Mouse (Mus musculus) heart, embryonic 11.5 days (tissue): ENCODE measurements around the gene Srsf3. TPM values are rescaled to one million over a fixed set of nuclear protein-coding genes. Genes with fewer than 3 reads are reported as not detected.
"Not testable (repeated sequence)": the region's sequence is repeated elsewhere in the genome, so short reads cannot be mapped to it uniquely, and the experiment has no call there.

Source experiments
- ATAC-seq: fragments of 200-750 bp; cut with Nextera tagmentation; replicated peaks from 2 replicates; pipeline ENCODE4 v1.8.0; 2017; ENCODE audit warnings: moderate library complexity; ENCODE audit not compliant: insufficient number of reproducible peaks, low FRiP score, low TSS enrichment
- H3K27ac ChIP-seq: fragments of 300-500 bp; sonication (generic); 2 replicates; pipeline ENCODE4 v1.5.1; 2014; ENCODE audit warnings: mild to moderate bottlenecking, low read depth, low read length
- H3K27me3 ChIP-seq: fragments of 300-500 bp; sonication (generic); 2 replicates; pipeline ENCODE4 v1.6.1; 2014; ENCODE audit warnings: mild to moderate bottlenecking, low read length, mixed read lengths; ENCODE audit not compliant: control insufficient read depth, insufficient read depth
- H3K36me3 ChIP-seq: fragments of 300-500 bp; sonication (generic); 2 replicates; pipeline ENCODE4 v1.6.1; 2014; ENCODE audit warnings: mild to moderate bottlenecking, low read length, moderate library complexity, mixed read lengths; ENCODE audit not compliant: control insufficient read depth, insufficient read depth
- H3K4me1 ChIP-seq: fragments of 300-500 bp; sonication (generic); 2 replicates; pipeline ENCODE4 v1.6.1; 2014; ENCODE audit warnings: low read length; ENCODE audit not compliant: control insufficient read depth, insufficient read depth
- H3K4me2 ChIP-seq: fragments of 300-500 bp; sonication (generic); 2 replicates; pipeline ENCODE4 v1.6.1; 2014; ENCODE audit warnings: mild to moderate bottlenecking, moderate library complexity
- H3K4me3 ChIP-seq: fragments of 300-500 bp; sonication (generic); 2 replicates; pipeline ENCODE4 v1.5.1; 2014; ENCODE audit warnings: low read depth, low read length
- H3K9ac ChIP-seq: fragments of 300-500 bp; sonication (generic); 2 replicates; pipeline ENCODE4 v1.6.1; 2014; ENCODE audit warnings: mild to moderate bottlenecking, low read depth, low read length, moderate library complexity
- H3K9me3 ChIP-seq: fragments of 300-500 bp; sonication (generic); replicated peaks from 2 replicates; pipeline ENCODE4 v1.6.1; 2016; ENCODE audit warnings: low read length; ENCODE audit not compliant: control insufficient read depth
- WGBS: fragments of 180-500 bp; shearing (Covaris S2); extraction: QIAGEN DNeasy Blood & Tissue Kit; methylation state at CpG from one replicate; pipeline ENCODE4 v1.1.7; 2014; ENCODE audit not compliant: insufficient replicate concordance; 5-methylcytosine and 5-hydroxymethylcytosine counted together
- polyA plus RNA-seq: library from polyadenylated mRNA; unstranded; fragments of >200 nt; fragmentation: Nextera tagmentation; extraction: Ambion mirVana; gene quantifications from 2 replicates; pipeline ENCODE4 v1.2.1, GENCODE M21; 2014

Gene Srsf3
- polyA plus RNA-seq, 1 experiment from 2014 or later, result 420 TPM

DNA sequence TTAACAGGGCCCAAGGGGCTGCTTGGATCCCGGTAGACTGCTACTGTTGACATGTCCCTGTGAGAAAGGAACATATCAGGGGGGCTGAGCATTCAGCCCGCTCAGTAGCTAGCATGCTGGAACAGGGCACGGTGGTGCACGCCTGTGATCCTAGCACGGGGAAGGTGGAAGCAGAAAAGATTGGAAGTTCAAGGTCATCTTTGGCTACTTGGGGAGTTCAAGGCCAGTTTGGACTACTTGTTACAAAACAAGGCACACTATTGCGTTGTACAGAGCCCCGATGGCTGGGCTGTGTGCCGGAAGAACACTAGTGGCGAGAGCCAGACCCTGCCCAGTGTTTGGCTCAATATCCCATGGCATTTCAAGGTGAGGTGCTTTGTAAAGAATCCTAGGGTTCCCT is 28.5 kb downstream of the Srsf3 start:
- H3K4me3 ChIP-seq, result no peak overlapping the region
- H3K36me3 ChIP-seq, result no peaks in the 10 kb centered on the region
- H3K9ac ChIP-seq, result no peak overlapping the region
- H3K4me1 ChIP-seq, result peaks cover 33% of the 10 kb centered on the region
- ATAC-seq, result no peak
- no peak overlapping the region for H3K4me2 ChIP-seq
- no peaks in the 10 kb centered on the region for H3K9me3 ChIP-seq
- H3K27ac ChIP-seq, result no peak overlapping the region
- H3K27me3 ChIP-seq, result no peaks in the 10 kb centered on the region
- WGBS, result 80% methylated on average over 9 of the region's 9 CpGs

DNA sequence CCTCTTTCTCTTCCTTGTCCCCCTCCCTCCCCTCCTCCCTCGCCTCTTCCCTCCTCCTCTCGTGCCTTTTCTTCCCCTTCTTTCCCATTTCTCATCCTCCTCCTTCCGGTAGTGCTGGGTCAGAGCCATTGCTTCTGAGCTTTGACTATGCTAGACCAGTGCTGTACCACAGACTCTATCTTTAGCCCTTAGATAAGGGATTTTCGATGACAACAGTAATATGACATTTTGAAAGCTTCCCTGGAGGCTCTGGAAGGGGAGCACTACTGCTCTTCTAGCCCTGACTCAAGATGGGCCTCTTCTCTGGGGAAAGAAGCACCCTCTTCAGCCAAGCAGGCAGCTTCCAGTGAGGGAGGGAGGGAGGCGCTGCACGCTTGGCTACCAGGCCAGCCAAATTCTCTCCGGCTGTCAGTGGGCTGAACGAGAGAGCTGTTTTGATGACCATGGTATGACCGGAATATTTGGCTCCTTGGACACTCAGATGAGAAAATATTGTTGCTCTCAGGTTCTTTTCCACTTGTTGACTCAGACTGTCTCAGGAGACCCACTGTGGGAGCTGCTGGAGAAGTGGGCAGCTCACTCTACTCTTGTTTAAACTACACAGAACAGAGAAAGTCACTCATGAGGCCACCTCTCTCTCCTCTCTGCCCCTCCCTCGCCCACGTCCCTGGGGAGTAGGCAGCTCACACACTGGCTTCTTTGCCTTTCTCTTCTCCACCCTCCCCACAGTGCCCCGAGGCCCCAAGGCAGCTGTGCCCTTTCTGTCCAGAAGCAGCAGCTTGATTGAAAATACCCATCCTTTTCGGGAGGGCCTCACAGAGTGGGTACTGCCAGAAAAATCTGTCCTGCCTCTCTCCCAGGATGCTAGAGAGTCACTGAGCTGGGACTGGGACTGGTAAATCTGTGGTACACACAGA is 29.9 kb downstream of the Srsf3 start:
- H3K27me3 ChIP-seq, result peaks cover 2% of the 10 kb centered on the region; the same call in 1 of the 2 replicates
- H3K36me3 ChIP-seq, result no peaks in the 10 kb centered on the region
- no peak overlapping the region for H3K4me3 ChIP-seq
- peak overlapping the region; percentile 39; the same call in 1 of the 2 replicates for H3K9ac ChIP-seq
- H3K4me1 ChIP-seq, result peaks cover 33% of the 10 kb centered on the region
- no peaks in the 10 kb centered on the region for H3K9me3 ChIP-seq
- H3K27ac ChIP-seq, result peak overlapping the region; percentile 54; the same call in 1 of the 2 replicates
- 39% methylated on average over 13 of the region's 13 CpGs for WGBS
- peak overlapping the region; percentile 16; the same call in 1 of the 2 replicates for H3K4me2 ChIP-seq
- ATAC-seq, result no peak

DNA sequence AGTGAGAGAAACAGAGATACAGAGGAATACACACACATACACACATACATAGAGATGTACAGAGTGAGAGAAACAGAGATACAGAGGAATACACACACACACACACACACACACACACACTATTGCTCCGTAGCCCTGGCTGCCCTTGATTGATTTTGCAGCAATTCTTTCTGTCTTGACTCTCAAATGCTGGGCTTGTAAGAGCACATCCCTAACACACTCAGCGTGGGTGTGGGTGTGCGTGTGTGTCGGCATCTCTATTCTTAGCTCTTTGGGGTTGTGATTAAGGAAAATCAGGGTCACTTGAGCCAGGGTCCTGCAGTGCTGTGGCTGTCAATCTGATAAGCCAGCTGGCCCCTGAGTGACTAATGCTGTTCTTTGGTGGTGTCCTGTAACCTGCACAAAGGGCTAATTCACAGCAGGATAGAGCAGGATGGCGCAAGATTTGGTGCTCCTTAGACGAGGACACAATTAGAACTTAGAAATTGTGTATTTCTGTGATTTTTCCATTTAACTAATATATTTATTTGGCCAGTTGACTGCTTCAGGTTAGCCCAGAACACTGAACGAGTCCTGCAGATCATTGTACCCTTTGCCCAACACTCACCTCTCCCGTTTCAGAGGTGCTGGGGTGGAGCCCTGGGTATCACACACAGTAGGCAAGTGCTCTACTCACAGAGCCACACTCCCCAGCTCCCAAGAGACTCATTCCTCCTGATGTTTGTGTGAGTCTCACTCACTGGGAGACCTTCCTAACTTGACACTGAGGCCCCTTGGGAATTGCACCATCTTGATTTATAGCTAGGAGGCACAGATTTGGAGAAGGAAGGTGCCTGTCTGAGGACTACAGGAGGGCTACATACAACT is 30.9 kb downstream of the Srsf3 start:
- H3K27me3 ChIP-seq, result peaks cover 2% of the 10 kb centered on the region; the same call in 1 of the 2 replicates
- no peak for ATAC-seq
- H3K4me3 ChIP-seq, result no peak overlapping the region
- no peaks in the 10 kb centered on the region for H3K36me3 ChIP-seq
- H3K9me3 ChIP-seq, result no peaks in the 10 kb centered on the region
- H3K4me2 ChIP-seq, result no peak overlapping the region
- peaks cover 30% of the 10 kb centered on the region for H3K4me1 ChIP-seq
- 35% methylated on average over 8 of the region's 8 CpGs for WGBS
- no peak overlapping the region for H3K27ac ChIP-seq
- peak overlapping the region; percentile 28; the same call in 1 of the 2 replicates for H3K9ac ChIP-seq

DNA sequence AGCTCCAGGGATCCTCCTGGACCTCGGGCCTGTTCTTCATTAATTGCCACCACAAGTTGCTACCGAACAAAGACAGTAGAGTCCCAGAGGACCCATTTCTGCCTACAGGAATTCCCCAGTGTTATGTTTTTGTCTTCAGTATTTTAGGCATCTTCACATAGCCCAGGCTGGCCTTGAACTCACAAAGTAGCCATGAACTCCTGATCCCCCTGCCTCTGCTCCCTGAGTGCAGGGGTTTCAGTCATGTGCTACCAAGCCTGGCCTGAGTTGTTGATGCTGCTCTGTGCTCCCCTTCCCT is 31.5 kb downstream of the Srsf3 start:
- no peak for ATAC-seq
- Histone ChIP-seq H3K9ac (no peak overlapping the region), H3K4me3 (no peak overlapping the region), H3K27ac (no peak overlapping the region), H3K9me3 (no peaks in the 10 kb centered on the region), H3K27me3 (peaks cover 2% of the 10 kb centered on the region; the same call in 1 of the 2 replicates), H3K36me3 (no peaks in the 10 kb centered on the region), H3K4me1 (peaks cover 30% of the 10 kb centered on the region), H3K4me2 (no peak overlapping the region)
- 66% methylated on average over 2 of the region's 2 CpGs for WGBS

DNA sequence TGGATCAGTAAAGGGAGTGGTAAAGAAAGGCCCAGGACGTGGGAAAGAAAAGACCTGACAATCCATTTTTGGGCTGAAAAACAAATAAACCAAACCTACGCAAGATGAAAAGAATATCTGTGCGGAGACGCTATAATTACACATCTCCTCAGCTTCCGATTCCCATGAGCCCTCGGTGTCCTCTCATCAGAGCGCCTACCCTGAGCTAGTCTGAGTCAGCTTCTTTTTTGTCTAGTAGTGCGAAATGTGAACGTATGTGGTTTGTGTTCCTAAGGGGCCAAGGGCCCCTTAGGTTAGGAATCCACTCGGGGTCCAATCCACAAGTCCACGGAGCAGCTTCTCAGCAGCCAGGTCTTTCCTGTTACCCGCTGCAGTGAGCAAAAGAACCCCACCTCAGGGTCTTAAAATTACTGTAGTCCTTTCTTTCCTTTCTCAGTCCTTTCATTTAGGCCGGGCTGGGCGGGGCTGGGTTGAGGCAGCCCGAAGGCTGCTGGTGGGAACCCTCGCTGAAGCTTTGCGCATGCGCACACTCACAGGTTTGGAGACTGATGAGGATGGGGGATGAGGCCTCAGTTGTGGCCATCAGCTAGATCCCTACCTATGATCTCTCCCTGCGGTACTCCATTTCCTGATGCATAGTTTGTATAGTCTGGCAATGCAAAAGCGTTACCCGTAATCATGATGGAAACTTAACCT is 33.0 kb downstream of the Srsf3 start:
- 73% methylated on average over 21 of the region's 21 CpGs for WGBS
- H3K27ac ChIP-seq, result no peak overlapping the region

DNA sequence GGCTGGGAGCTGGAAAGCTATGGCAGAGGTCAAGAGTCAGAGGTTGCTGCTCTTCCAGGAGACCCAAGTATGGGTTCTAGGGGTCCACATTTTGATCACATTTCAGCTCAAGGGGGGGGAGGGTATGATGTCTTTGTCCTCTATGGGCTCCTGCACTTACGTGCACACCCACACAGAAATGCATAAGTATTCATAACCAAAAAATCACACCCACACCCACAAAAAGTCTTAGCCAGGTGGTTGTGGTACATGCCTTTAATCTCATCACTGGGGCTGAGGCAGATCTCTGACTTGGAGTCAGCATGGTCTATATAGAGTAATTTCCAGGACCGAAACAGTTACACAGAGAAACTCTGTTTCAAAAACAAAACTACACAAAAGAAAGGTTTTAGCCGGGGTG is 33.5 kb downstream of the Srsf3 start:
- no peak overlapping the region for H3K27ac ChIP-seq
- 90% methylated on average over 3 of the region's 3 CpGs for WGBS

More for the DNA sequence above, 33.0 kb downstream of the Srsf3 start:
- peaks cover 2% of the 10 kb centered on the region; the same call in 1 of the 2 replicates for H3K27me3 ChIP-seq
- H3K36me3 ChIP-seq, result no peaks in the 10 kb centered on the region
- ATAC-seq, result no peak
- H3K9ac ChIP-seq, result no peak overlapping the region
- no peak overlapping the region for H3K4me3 ChIP-seq
- H3K4me1 ChIP-seq, result peaks cover 32% of the 10 kb centered on the region
- H3K4me2 ChIP-seq, result no peak overlapping the region
- no peaks in the 10 kb centered on the region for H3K9me3 ChIP-seq

DNA sequence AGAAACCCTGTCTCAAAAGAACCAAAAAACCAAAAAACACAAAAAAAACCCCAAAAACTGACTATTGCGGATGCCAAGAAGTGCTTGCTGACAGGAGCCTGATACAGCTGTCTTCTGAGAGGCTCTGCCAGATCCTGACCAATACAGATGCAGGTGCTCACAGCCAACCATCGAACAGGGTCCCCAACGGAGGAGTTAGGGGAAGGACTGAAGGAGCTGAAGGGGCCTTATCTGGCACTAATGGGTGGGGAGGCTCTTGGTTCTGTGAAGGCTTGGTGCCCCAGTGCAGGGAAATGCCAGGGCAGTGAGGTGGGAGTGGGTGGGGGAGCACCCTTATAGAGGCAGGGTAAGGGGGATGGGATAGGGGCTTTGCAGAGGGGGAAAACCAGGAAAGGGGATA is 35.0 kb downstream of the Srsf3 start:
- H3K27me3 ChIP-seq, H3K4me2 ChIP-seq, H3K27ac ChIP-seq, H3K9ac ChIP-seq, H3K4me3 ChIP-seq, H3K36me3 ChIP-seq, ATAC-seq, H3K9me3 ChIP-seq: not testable (repeated sequence)
- WGBS, result 57% methylated on average over 3 of the region's 3 CpGs
- H3K4me1 ChIP-seq, result peaks cover 34% of the 10 kb centered on the region

More for the DNA sequence above, 33.5 kb downstream of the Srsf3 start:
- H3K9ac ChIP-seq, result no peak overlapping the region
- peaks cover 32% of the 10 kb centered on the region for H3K4me1 ChIP-seq
- no peak for ATAC-seq
- no peaks in the 10 kb centered on the region for H3K36me3 ChIP-seq
- H3K27me3 ChIP-seq, result peaks cover 2% of the 10 kb centered on the region; the same call in 1 of the 2 replicates
- H3K4me2 ChIP-seq, result no peak overlapping the region
- no peak overlapping the region for H3K4me3 ChIP-seq
- no peaks in the 10 kb centered on the region for H3K9me3 ChIP-seq

DNA sequence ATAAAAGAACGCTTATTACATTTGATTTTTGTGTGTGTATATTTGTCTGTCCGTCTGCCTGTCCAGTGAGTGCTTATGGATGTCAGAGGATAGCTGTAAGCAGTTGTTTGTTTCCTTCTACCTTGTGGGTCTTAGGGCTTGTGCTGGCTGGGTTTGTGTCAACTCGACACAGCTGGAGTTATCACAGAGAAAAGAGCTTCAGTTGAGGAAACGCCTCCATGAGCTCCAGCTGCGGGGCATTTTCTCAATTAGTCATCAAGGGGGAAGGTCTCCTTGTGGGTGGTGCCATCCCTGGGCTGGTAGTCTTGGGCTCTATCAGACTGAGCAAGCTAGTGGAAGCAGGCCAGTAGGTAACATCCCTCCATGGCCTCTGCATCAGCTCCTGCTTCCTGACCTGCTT is 35.4 kb downstream of the Srsf3 start:
- H3K27me3 ChIP-seq, result peaks cover 2% of the 10 kb centered on the region; the same call in 1 of the 2 replicates
- H3K4me2 ChIP-seq, result no peak overlapping the region
- no peak for ATAC-seq
- no peaks in the 10 kb centered on the region for H3K9me3 ChIP-seq
- H3K27ac ChIP-seq, result no peak overlapping the region
- H3K36me3 ChIP-seq, result no peaks in the 10 kb centered on the region
- H3K4me3 ChIP-seq, result no peak overlapping the region
- WGBS, result 44% methylated on average over 5 of the region's 5 CpGs
- H3K9ac ChIP-seq, result no peak overlapping the region
- peaks cover 34% of the 10 kb centered on the region for H3K4me1 ChIP-seq
